Mouse (Mus musculus): ENCODE results near the gene Clcn1.

Gene Clcn1

GRCm38 (mm10) chr6:42364607-42365006 lies 78.1 kb downstream of the Clcn1 start:
- in situ Hi-C loops (cut with MboI, MseI): no loop called here

GRCm38 (mm10) chr6:42365215-42365614 lies 78.7 kb downstream of the Clcn1 start:
- in situ Hi-C loops (cut with MboI, MseI): no loop called here
